Mouse (Mus musculus) E14TG2a.4 (cell line): ENCODE data around the gene Mast4.

ENCODE experiments used
- CTCF ChIP-seq: conservative IDR thresholded peaks from 2 replicates; pipeline ENCODE4 v1.5.1; 2014; ENCODE audit warnings: low read length
- POU5F1 ChIP-seq: IDR thresholded peaks from 2 replicates; pipeline ENCODE4 v1.6.1; 2014; ENCODE audit warnings: low read length, borderline replicate concordance

- TF ChIP-seq CTCF (no peak), POU5F1 (no peak)
Observed at GRCm38 (mm10) chr13:102899253-102900082, 434.8 kb downstream of the Mast4 start.
